Mouse (Mus musculus): Measurements from ENCODE around the gene Snx25.

DNA sequence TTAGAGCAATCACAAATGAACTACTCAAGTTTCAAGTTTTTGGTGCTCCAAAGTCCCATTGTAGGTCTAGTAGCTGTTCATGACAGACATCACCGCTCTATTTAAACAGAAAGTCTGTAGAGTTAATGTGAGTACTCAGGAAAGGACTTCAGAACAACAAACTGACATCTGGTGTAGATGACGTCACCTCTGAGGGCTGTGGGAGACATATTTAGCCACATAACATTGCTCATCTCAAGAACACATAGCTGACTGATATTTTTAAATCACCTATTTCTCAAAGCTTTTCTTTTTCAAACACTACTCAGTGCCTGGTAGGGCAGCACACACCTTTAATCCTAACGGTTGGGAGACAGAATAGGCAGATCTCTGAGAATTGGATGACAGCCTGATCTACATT lies 34.8 kb downstream of the Snx25 start:
- no peak for TF ChIP-seq POLR2A (IDR thresholded peaks at IDR 0.05; ENCODE audit: control insufficient read depth in 1 of 2, insufficient read depth in 1 of 2, low read depth in 1 of 2, low read length in 2 of 2, poor library complexity in 1 of 2)
- TF ChIP-seq MXI1 (IDR thresholded peaks at IDR 0.05; ENCODE audit: low read depth, low read length) = no peak
- TF ChIP-seq EP300 (IDR thresholded peaks at IDR 0.05; ENCODE audit: low read depth in 1 of 2, low read length in 2 of 2) = no peak
- no peak for TF ChIP-seq POLR2AphosphoS2 (IDR thresholded peaks at IDR 0.05; ENCODE audit: low read length)
- TF ChIP-seq TAL1 (IDR thresholded peaks at IDR 0.05; ENCODE audit: low read length) = no peak
- no peak for TF ChIP-seq CTCF (IDR thresholded peaks at IDR 0.05 in 2 of 3, conservative IDR thresholded peaks at IDR 0.05 in 1 of 3; ENCODE audit: control insufficient read depth in 1 of 3, insufficient read depth in 1 of 3, low read depth in 2 of 3, low read length in 3 of 3, poor library complexity in 1 of 3, severe bottlenecking in 1 of 3)
- no peak for TF ChIP-seq USF2 (IDR thresholded peaks at IDR 0.05; ENCODE audit: borderline replicate concordance in 1 of 2, insufficient read depth in 1 of 2, low read depth in 1 of 2, low read length in 2 of 2)
- no peak for TF ChIP-seq ZNF384 (IDR thresholded peaks at IDR 0.05; ENCODE audit: low read depth, low read length)
- TF ChIP-seq HCFC1 (IDR thresholded peaks at IDR 0.05; ENCODE audit: low read depth, low read length) = no peak

All from MEL (cell line).